Mouse (Mus musculus) erythroblast, adult 5-6 weeks (primary cell): ENCODE data around the gene Podn. TPM values are rescaled to one million over a fixed set of nuclear protein-coding genes. Genes with fewer than 3 reads are reported as not detected.

Experiments
- ATAC-seq: replicated peaks from 2 replicates; pipeline ENCODE4 v1.8.0; 2016; ENCODE audit warnings: moderate number of reproducible peaks, mild to moderate bottlenecking, moderate TSS enrichment, inconsistent platforms; ENCODE audit not compliant: poor library complexity, low FRiP score, severe bottlenecking
- total RNA-seq, 2 experiments: library from RNA; stranded (forward) in 1 of 2; stranded (reverse) in 1 of 2; fragments of 150-400 nt in 1 of 2; fragments of 200-764, 138-1000 nt in 1 of 2; gene quantifications; 2 replicates each; pipeline versions ENCODE4 v1.2.3 to v1.2.4; 2015 to 2017; ENCODE audit warnings: low replicate concordance in 2 of 2

The Podn gene
- total RNA-seq, 2 experiments from 2014 or later, result not detected

- ATAC-seq, result no peak
These were observed 43.6 kb downstream of the Podn start for GRCm38 (mm10) chr4:108052673-108053072.

DNA sequence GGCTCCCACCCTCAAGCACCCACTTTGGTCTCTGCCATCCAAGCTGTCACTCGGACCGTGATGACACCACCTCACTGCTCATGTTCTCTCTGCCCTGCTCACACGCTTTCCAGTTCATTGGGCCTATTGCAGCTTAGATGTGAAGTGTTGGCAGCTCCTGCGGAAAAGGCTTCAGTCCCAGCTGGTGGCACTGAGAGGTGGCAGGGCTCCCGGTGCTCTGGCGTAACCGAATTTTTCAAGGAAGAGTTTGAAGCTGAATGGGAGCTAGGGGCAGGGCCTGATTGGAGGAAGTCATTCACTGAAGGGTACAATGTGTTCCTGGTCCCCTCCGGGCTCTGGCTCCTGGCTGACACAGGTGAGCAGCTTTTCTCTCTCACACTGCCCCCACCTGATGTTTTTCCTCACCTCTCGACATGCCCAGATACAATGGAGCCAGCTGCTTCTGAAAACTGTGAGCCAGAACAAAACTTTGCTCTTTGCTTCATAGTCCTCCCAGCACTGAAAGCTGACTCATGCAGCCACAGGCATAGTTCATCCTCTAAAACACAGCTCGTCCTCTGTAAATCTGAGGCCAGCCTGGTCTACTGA, 44.5 kb downstream of the Podn start:
- ATAC-seq, result no peak

DNA sequence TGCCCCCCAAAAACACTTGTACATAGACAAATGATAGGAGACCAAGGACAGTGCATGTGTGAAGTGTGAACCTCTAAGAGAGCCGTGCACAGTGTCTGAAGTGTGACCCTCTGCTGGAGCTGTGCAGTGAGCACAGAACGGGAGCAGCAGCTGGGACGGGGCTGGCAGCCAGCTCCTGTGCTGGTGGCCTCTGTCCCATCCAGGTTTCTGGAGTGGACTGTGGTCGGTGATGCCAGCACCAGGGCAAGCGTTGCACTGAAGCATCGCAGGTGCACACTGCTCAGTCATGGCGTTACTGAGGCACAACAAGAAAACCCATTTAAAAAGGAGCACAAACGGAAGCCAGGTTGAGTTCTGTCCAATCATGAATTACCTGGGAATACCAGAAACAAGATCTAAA, 50.1 kb downstream of the Podn start:
- ATAC-seq, result no peak

GRCm38 (mm10) chr4:108045136-108046107, 50.8 kb downstream of the Podn start:
- no peak for ATAC-seq

- no peak for ATAC-seq
These were observed 59.2 kb downstream of the Podn start for GRCm38 (mm10) chr4:108037027-108037426.

- ATAC-seq, result no peak
These were observed 63.0 kb downstream of the Podn start for GRCm38 (mm10) chr4:108033041-108033764.

GRCm38 (mm10) chr4:108032352-108032849, 63.8 kb downstream of the Podn start:
- no peak for ATAC-seq

- ATAC-seq, result no peak
These were observed 64.5 kb downstream of the Podn start for GRCm38 (mm10) chr4:108031502-108032351.

DNA sequence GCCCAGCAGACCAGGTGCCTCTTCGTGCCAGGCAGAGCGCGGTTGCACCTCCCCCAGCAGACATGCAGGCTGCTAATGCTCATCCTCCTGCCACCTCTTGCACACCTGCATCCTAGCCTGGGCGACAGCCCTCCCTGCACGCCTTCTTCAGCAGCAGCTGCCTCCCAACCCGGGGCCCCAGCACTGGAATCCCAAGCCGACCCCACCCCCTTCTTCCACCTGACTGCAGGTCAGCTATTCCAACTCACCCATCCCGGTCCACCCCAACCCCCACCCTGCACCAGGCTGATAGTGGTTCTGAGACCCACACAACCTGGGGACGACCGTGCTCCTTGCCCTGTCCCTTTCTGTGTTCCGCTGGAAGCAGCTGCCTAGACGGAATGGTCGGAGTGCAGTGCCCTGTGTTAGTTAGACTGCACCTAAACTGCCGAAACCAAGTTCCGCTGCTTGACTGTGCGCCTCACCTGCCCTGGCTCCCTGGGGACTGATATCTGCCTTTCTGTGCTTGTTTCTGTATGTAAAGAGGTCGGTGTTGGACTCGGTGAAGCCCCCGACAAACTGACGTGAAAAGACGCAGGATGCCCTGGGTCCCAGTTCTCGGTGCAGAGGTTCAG, 65.2 kb downstream of the Podn start:
- no peak for ATAC-seq

GRCm38 (mm10) chr4:108026193-108026592, 70.1 kb downstream of the Podn start:
- ATAC-seq, result no peak

DNA sequence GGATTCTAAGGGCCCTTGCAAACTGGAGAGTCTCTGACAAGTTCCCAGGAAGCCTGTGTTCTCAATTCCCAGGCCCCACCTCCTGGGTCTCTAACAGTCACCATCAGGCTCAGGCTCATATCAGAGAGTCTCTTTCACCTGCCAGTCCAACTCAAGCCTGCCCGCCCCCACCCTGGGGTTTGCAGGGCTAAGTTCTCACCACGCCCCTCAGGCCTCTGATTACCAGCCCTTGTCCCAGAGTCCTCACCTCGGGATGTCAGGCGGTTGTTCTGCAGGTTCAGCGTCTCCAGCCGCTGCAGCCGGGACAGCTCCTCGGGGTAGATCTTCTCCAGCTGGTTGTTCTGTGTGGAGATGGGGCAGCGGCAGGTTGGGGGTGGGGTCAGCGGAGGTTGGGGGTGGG, 71.0 kb downstream of the Podn start:
- no peak for ATAC-seq

DNA sequence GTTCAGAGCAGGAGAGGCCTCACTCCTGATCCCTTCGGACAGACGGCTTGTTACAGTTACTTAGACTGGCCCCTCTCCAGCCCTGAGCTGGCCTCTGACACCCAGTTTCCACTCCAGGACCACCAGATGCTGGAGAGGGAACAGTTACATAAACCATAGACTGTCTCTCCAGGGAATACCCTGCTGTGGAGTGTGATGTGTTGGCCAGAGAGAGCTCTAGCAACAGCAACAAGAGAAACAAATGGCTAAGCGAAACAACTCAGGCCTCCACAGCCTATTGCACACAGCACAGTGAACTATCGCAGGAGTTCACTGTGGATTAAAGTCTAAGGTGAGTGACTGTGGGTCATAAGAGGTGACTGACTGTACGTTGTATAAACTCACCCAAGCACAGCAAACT, 71.6 kb downstream of the Podn start:
- no peak for ATAC-seq

- ATAC-seq, result no peak
These were observed 73.1 kb downstream of the Podn start for GRCm38 (mm10) chr4:108023186-108023585.

DNA sequence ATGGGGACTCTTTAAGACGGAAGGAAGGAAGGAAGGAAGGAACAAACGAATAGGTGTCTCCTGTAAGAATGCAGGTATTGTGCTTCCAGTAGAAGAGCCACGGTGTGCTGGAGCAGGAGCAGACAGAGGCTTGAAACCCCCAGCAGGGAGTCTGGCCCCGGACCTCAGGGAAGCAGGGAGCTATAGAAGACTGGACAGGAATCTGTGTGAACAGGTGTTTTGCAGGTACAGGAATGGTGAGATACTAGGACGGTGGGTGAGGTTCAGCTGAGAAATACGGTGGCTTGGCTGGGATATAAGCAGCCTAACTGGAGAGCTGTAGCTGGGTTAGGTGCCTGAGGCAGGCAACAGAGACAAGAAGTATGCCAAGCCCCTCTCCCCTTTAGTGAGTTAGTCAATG, 76.1 kb downstream of the Podn start:
- no peak for ATAC-seq

GRCm38 (mm10) chr4:108018961-108019921, 77.0 kb downstream of the Podn start:
- no peak for ATAC-seq

DNA sequence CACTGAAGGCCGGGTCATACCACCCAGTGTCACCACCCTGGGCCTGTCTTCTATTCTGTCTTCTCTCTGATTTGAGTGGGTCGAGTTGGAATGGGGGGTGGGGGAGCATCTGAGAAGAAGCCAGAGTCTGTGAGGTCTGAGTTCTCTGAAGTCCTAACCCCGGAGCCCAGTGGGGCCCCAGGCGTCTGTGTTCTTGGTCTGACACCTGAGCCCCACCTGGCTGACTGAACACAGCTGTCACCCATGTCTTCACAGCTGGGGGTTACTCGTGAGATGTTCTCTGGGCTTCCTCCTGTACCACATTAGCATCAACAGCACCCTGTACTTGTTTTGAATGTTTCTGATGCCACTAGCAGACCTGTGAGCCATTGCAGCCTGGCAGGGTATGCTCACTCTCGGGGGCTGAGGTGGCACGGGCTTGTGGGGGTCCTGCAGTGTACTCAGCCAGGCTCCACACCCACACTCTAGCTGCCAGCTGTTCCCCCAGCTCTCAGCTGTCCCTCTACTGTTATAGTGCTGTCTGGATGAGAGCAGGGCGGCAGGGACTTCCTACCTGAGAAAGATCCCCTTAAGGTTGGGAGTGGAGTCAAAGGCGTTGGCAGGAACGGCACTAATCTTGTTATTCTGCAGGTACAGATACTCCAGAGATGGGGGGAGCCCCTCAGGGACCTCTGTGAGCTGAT, 77.9 kb downstream of the Podn start:
- ATAC-seq, result no peak

DNA sequence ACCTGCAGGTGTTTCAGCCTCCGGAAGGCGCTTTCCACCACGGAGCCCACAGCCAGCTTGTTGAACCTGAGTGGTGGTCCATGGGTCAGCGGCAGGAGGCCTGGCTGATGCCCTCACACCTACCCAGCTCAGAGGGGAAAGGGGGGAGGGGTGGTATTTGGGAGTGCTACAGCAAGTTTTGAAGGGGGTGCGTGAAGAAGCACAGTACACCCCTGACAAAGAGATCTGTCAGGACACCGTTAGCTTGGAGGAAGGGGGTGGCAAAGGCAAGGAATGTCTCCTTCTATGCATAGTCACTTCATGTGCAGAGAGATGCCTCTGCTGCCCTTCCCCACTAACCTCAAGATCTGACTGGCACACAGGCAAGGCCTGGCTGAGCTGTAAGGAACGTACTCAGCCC, 78.4 kb downstream of the Podn start:
- ATAC-seq, result no peak
